Mouse (Mus musculus) limb, embryonic 13.5 days (tissue): ENCODE measurements around the gene Dtx3. TPM values are rescaled to one million over a fixed set of nuclear protein-coding genes. Genes with fewer than 3 reads are reported as not detected.

ENCODE experiments used
- ATAC-seq: fragments of 200-750 bp; cut with Nextera tagmentation; 2 replicates; pipeline ENCODE4 v1.8.0; 2017; ENCODE audit warnings: low read depth, moderate number of reproducible peaks, moderate TSS enrichment; ENCODE audit not compliant: low FRiP score
- H3K27ac ChIP-seq: fragments of 300-500 bp; sonication (generic); 2 replicates; pipeline ENCODE4 v1.5.1; 2015; ENCODE audit warnings: inconsistent platforms, mild to moderate bottlenecking, moderate library complexity
- H3K27me3 ChIP-seq: fragments of 300-500 bp; sonication (generic); 2 replicates; pipeline ENCODE4 v1.6.1; 2015; ENCODE audit warnings: mild to moderate bottlenecking, inconsistent platforms
- H3K36me3 ChIP-seq: fragments of 300-500 bp; sonication (generic); 2 replicates; pipeline ENCODE4 v1.6.1; 2015; ENCODE audit warnings: inconsistent platforms, mild to moderate bottlenecking, moderate library complexity
- H3K4me1 ChIP-seq: fragments of 300-500 bp; sonication (generic); 2 replicates; pipeline ENCODE4 v1.6.1; 2015; ENCODE audit warnings: inconsistent platforms
- H3K4me2 ChIP-seq: fragments of 300-500 bp; sonication (generic); replicated peaks from 2 replicates; pipeline ENCODE4 v1.6.1; 2015; ENCODE audit warnings: inconsistent platforms, mild to moderate bottlenecking, moderate library complexity
- H3K4me3 ChIP-seq: fragments of 300-500 bp; sonication (generic); 2 replicates; pipeline ENCODE4 v1.5.1; 2015; ENCODE audit warnings: moderate library complexity, mild to moderate bottlenecking, inconsistent platforms
- H3K9ac ChIP-seq: fragments of 300-500 bp; sonication (generic); 2 replicates; pipeline ENCODE4 v1.6.1; 2015; ENCODE audit warnings: mild to moderate bottlenecking, inconsistent platforms
- H3K9me3 ChIP-seq: fragments of 300-500 bp; sonication (generic); 2 replicates; pipeline ENCODE4 v1.6.1; 2016; ENCODE audit warnings: inconsistent platforms
- WGBS: fragments of 180-500 bp; shearing (Covaris S2); methylation state at CpG from one replicate; pipeline ENCODE4 v1.1.7; 2015; 5-methylcytosine and 5-hydroxymethylcytosine counted together
- polyA plus RNA-seq: library from polyadenylated mRNA; unstranded; fragments of >200 nt; fragmentation: Nextera tagmentation; extraction: Ambion mirVana; gene quantifications from 2 replicates; pipeline ENCODE4 v1.2.1, GENCODE M21; 2015

Gene Dtx3
- polyA plus RNA-seq, 1 experiment from 2014 or later: 173 TPM

GRCm38 (mm10) chr10:127141500-127141899, 54.0 kb downstream of the Dtx3 start:
- no peak for ATAC-seq
- WGBS: 75% methylated on average over 8 of the region's 8 CpGs
- Histone ChIP-seq H3K4me3 (no peak overlapping the region), H3K27ac (no peak overlapping the region), H3K4me1 (no peaks in the 10 kb centered on the region), H3K4me2 (no peak overlapping the region), H3K9ac (no peak overlapping the region), H3K36me3 (no peaks in the 10 kb centered on the region), H3K9me3 (no peaks in the 10 kb centered on the region; the same call in 1 of the 2 replicates), H3K27me3 (no peaks in the 10 kb centered on the region)

- Histone ChIP-seq H3K27ac (no peak overlapping the region), H3K36me3 (no peaks in the 10 kb centered on the region), H3K4me1 (no peaks in the 10 kb centered on the region), H3K9me3 (no peaks in the 10 kb centered on the region; the same call in 1 of the 2 replicates), H3K4me3 (no peak overlapping the region), H3K4me2 (no peak overlapping the region), H3K27me3 (no peaks in the 10 kb centered on the region), H3K9ac (no peak overlapping the region)
- 81% methylated on average over 11 of the region's 11 CpGs for WGBS
- no peak for ATAC-seq
Observed at GRCm38 (mm10) chr10:127140971-127141370, 54.6 kb downstream of the Dtx3 start.

Other genes starting within 250 kb of the Dtx3 start
- 78.2 and 78.9 TPM in 2 replicates for gene Ctdsp2, start 217.0 kb downstream of the Dtx3 start, polyA plus RNA-seq
- gene Avil, start 195.0 kb downstream of the Dtx3 start, polyA plus RNA-seq: 0.32 and 0.56 TPM in 2 replicates
- gene Tsfm, start 164.9 kb downstream of the Dtx3 start, polyA plus RNA-seq: 80.8 and 81.1 TPM in 2 replicates
- 65.5 and 66.9 TPM in 2 replicates for gene Mettl1, start 154.3 kb downstream of the Dtx3 start, polyA plus RNA-seq
- gene Eef1akmt3, start 154.2 kb downstream of the Dtx3 start, polyA plus RNA-seq: 1.0 and 1.1 TPM in 2 replicates
- gene Cyp27b1, start 147.5 kb downstream of the Dtx3 start, polyA plus RNA-seq: 0.10 and 0.15 TPM in 2 replicates
- gene March9, start 135.5 kb downstream of the Dtx3 start, polyA plus RNA-seq: 1.5 and 1.8 TPM in 2 replicates
- 2,027 and 2,061 TPM in 2 replicates for gene Cdk4, start 132.2 kb downstream of the Dtx3 start, polyA plus RNA-seq
- gene Tspan31, start 125.5 kb downstream of the Dtx3 start, polyA plus RNA-seq: 174 and 188 TPM in 2 replicates
- gene Agap2, start 120.4 kb downstream of the Dtx3 start, polyA plus RNA-seq: 0.29 and 0.43 TPM in 2 replicates
- 80.8 and 84.9 TPM in 2 replicates for gene Os9, start 74.6 kb downstream of the Dtx3 start, polyA plus RNA-seq
- gene B4galnt1, start 30.5 kb downstream of the Dtx3 start, polyA plus RNA-seq: 6.2 and 6.9 TPM in 2 replicates
- 1.4 and 1.6 TPM in 2 replicates for gene Slc26a10, start 15.1 kb downstream of the Dtx3 start, polyA plus RNA-seq
- 108 and 111 TPM in 2 replicates for gene Arhgef25, start 5.6 kb downstream of the Dtx3 start, polyA plus RNA-seq
- 27.6 and 29.1 TPM in 2 replicates for gene Pip4k2c, start 15.9 kb upstream of the Dtx3 start, polyA plus RNA-seq
- 4.2 and 4.8 TPM in 2 replicates for gene Kif5a, start 67.6 kb upstream of the Dtx3 start, polyA plus RNA-seq
- 188 and 192 TPM in 2 replicates for gene Dctn2, start 70.6 kb upstream of the Dtx3 start, polyA plus RNA-seq
- 15.0 and 16.7 TPM in 2 replicates for gene Mbd6, start 93.3 kb upstream of the Dtx3 start, polyA plus RNA-seq
- 118 and 122 TPM in 2 replicates for gene Mars, start 116.1 kb upstream of the Dtx3 start, polyA plus RNA-seq
- gene Arhgap9, start 126.2 kb upstream of the Dtx3 start, polyA plus RNA-seq: 5.2 and 5.4 TPM in 2 replicates
- gene Gli1, start 146.2 kb upstream of the Dtx3 start, polyA plus RNA-seq: 14.8 and 16.5 TPM in 2 replicates
- gene Inhbe, start 158.7 kb upstream of the Dtx3 start, polyA plus RNA-seq: 0.04 and 0.05 TPM in 2 replicates
- gene Inhbc, start 174.7 kb upstream of the Dtx3 start, polyA plus RNA-seq: not detected in 2 replicates
- gene R3hdm2, start 184.6 kb upstream of the Dtx3 start, polyA plus RNA-seq: 43.3 and 54.5 TPM in 2 replicates